Mouse (Mus musculus) kidney, postnatal 0 days (tissue): ENCODE data around the gene Rapgef1. TPM values are rescaled to one million over a fixed set of nuclear protein-coding genes. Genes with fewer than 3 reads are reported as not detected.
"Not testable (repeated sequence)": the region's sequence is repeated elsewhere in the genome, so short reads cannot be mapped to it uniquely, and the experiment has no call there.

Experiments used
- ATAC-seq: fragments of 200-750 bp; cut with Nextera tagmentation; replicated peaks from 2 replicates; pipeline ENCODE4 v1.8.0; 2017; ENCODE audit warnings: low read depth, moderate number of reproducible peaks, moderate TSS enrichment, moderate library complexity; ENCODE audit not compliant: low FRiP score
- DNase-seq: peaks from one replicate; pipeline ENCODE4 v3.0.0-alpha.2; 2016; ENCODE audit warnings: low spot score
- H3K27ac ChIP-seq: fragments of 300-500 bp; sonication (generic); 2 replicates; pipeline ENCODE4 v1.5.1; 2014; ENCODE audit warnings: mild to moderate bottlenecking
- H3K27me3 ChIP-seq: fragments of 300-500 bp; sonication (generic); 2 replicates; pipeline ENCODE4 v1.6.1; 2014; ENCODE audit warnings: low read length, mixed read lengths; ENCODE audit not compliant: insufficient read depth
- H3K36me3 ChIP-seq: fragments of 300-500 bp; sonication (generic); 2 replicates; pipeline ENCODE4 v1.6.1; 2014; ENCODE audit warnings: low read length, mixed read lengths; ENCODE audit not compliant: insufficient read depth
- H3K4me1 ChIP-seq: fragments of 300-500 bp; sonication (generic); replicated peaks from 2 replicates; pipeline ENCODE4 v1.6.1; 2014; ENCODE audit warnings: antibody characterized with exemption, low read length, mixed read lengths; ENCODE audit not compliant: insufficient read depth
- H3K4me2 ChIP-seq: fragments of 300-500 bp; sonication (generic); 2 replicates; pipeline ENCODE4 v1.6.1; 2014; ENCODE audit warnings: mild to moderate bottlenecking, low read length, moderate library complexity, mixed read lengths
- H3K4me3 ChIP-seq: fragments of 300-500 bp; sonication (generic); replicated peaks from 2 replicates; pipeline ENCODE4 v1.5.1; 2014; ENCODE audit warnings: low read depth, low read length
- H3K9ac ChIP-seq: fragments of 300-500 bp; sonication (generic); 2 replicates; pipeline ENCODE4 v1.6.1; 2014; ENCODE audit warnings: low read depth, low read length
- H3K9me3 ChIP-seq: fragments of 300-500 bp; sonication (generic); replicated peaks from 2 replicates; pipeline ENCODE4 v1.6.1; 2016; ENCODE audit warnings: low read length, inconsistent platforms, mixed read lengths
- CTCF ChIP-seq: IDR thresholded peaks from 2 replicates; pipeline ENCODE4 v1.5.1; 2016; ENCODE audit warnings: antibody characterized with exemption, low read depth, mild to moderate bottlenecking, moderate library complexity
- WGBS: fragments of 180-500 bp; shearing (Covaris S2); extraction: QIAGEN DNeasy Blood & Tissue Kit; methylation state at CpG from one replicate; pipeline ENCODE4 v1.1.7; 2014; 5-methylcytosine and 5-hydroxymethylcytosine counted together
- polyA plus RNA-seq: library from polyadenylated mRNA; unstranded; fragments of >200 nt; fragmentation: Nextera tagmentation; extraction: Ambion mirVana; gene quantifications from 2 replicates; pipeline ENCODE4 v1.2.1, GENCODE M21; 2015

Gene Rapgef1
- polyA plus RNA-seq, 1 experiment from 2014 or later = 12.0 TPM

DNA sequence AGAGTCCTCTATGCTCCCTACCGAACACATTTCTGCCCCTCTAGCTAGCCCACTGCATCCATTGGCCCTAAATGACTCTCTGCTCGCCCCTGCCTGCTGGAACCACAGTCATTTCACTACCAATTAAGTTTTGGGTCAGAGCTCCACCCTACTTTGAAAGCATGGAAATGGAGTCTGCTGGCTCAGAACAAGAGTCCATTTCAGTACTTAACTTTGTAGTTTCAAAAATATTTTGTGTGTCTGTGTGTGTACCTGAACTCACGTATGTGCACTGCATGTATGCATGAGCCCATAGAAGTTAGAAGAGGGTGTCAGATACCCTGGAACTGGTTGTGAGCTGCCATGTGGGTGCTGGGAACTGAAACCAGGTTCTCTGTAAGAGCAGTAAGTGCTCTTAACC lies 7.8 kb downstream of the Rapgef1 start:
- H3K27ac ChIP-seq = no peak overlapping the region
- no peaks in the 10 kb centered on the region for H3K27me3 ChIP-seq
- H3K4me1 ChIP-seq = 0 out of 2 replicates have a peak, but pooled peaks cover 3% of the 10 kb centered on the region
- TF ChIP-seq CTCF = no peak
- H3K9me3 ChIP-seq = no peaks in the 10 kb centered on the region
- H3K36me3 ChIP-seq = no peaks in the 10 kb centered on the region
- ATAC-seq (no peak), DNase-seq (no peak)
- no peak overlapping the region for H3K9ac ChIP-seq
- H3K4me3 ChIP-seq = no peak overlapping the region
- 96% methylated on average over 3 of the region's 3 CpGs for WGBS
- no peak overlapping the region for H3K4me2 ChIP-seq

DNA sequence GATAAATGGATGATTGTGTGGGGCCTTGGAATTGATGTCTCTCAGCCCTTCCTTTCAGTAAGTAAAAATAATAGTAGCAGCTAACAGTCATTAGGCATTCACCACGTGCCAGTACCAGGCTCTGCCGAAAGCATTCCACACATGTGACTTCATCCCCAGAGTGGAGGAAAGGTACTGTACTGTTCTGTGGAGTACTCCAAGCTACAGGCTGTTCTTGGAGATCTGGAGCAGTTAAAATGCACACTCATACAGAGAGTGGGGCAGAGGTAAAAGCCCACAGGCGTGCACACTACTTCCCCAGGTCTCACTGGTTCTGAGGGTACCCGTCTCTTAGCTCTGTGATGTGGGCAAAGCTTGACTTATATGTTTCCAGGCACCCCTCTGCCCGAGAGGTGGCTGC lies 8.7 kb downstream of the Rapgef1 start:
- no peak for DNase-seq
- Histone ChIP-seq H3K27me3 (no peaks in the 10 kb centered on the region), H3K4me3 (no peak overlapping the region), H3K4me2 (no peak overlapping the region), H3K9me3 (no peaks in the 10 kb centered on the region), H3K36me3 (no peaks in the 10 kb centered on the region), H3K4me1 (peaks cover 9% of the 10 kb centered on the region), H3K9ac (no peak overlapping the region), H3K27ac (no peak overlapping the region)
- TF ChIP-seq CTCF = no peak
- ATAC-seq = no peak
- 73% methylated on average over 5 of the region's 5 CpGs for WGBS

DNA sequence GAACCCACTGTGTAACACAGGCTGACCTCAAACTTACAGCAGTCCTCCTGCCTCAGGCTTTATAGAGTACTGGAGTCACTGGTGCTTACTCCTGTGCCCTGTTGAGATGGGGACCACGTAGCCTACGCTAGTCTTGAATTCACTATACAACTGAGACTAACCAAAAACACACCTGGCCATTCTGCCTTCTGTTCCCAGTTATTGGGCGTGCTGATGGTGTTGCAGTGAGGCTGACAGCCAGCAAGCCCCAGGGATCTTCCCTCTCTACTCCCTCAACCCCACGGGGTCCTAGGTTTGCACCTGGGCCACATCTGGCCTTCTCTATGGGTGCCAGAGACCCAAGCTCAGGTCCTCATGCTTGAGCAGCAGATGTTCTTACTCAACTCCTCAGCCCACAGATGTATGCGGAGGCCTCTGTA lies 9.3 kb downstream of the Rapgef1 start:
- WGBS = 75% methylated on average over 5 of the region's 5 CpGs
- ATAC-seq (no peak), DNase-seq (no peak)
- H3K36me3 ChIP-seq = no peaks in the 10 kb centered on the region
- no peak overlapping the region for H3K27ac ChIP-seq
- H3K27me3 ChIP-seq = no peaks in the 10 kb centered on the region
- H3K4me3 ChIP-seq = no peak overlapping the region
- H3K9me3 ChIP-seq = no peaks in the 10 kb centered on the region
- peaks cover 12% of the 10 kb centered on the region for H3K4me1 ChIP-seq
- no peak overlapping the region for H3K9ac ChIP-seq
- no peak overlapping the region for H3K4me2 ChIP-seq
- no peak for TF ChIP-seq CTCF

DNA sequence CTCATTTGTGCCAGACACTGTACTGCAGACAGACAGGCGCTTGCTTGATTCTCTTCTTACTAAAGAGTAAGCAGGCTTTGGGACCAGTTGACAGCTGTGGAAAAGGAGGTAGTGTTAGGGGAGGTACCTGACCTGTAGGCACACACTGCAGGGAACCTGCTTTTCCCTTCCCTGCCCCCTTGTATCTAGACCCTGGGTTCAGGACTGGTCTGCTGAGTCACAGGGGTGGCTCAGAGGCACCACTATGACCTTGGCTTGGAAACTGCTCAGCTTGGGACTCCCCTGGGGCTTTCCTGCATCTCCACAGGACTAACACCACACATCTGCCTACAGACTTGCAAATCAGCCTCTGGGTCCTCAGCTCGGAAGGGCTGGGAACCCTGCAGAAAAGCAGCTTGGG lies 9.8 kb downstream of the Rapgef1 start:
- H3K27me3 ChIP-seq = no peaks in the 10 kb centered on the region
- H3K9ac ChIP-seq = no peak overlapping the region
- 65% methylated on average over 2 of the region's 2 CpGs for WGBS
- H3K27ac ChIP-seq = no peak overlapping the region
- no peak for TF ChIP-seq CTCF
- H3K4me3 ChIP-seq = no peak overlapping the region
- DNase-seq (no peak), ATAC-seq (no peak)
- no peaks in the 10 kb centered on the region for H3K9me3 ChIP-seq
- peaks cover 15% of the 10 kb centered on the region for H3K4me1 ChIP-seq
- H3K4me2 ChIP-seq = no peak overlapping the region
- no peaks in the 10 kb centered on the region for H3K36me3 ChIP-seq

DNA sequence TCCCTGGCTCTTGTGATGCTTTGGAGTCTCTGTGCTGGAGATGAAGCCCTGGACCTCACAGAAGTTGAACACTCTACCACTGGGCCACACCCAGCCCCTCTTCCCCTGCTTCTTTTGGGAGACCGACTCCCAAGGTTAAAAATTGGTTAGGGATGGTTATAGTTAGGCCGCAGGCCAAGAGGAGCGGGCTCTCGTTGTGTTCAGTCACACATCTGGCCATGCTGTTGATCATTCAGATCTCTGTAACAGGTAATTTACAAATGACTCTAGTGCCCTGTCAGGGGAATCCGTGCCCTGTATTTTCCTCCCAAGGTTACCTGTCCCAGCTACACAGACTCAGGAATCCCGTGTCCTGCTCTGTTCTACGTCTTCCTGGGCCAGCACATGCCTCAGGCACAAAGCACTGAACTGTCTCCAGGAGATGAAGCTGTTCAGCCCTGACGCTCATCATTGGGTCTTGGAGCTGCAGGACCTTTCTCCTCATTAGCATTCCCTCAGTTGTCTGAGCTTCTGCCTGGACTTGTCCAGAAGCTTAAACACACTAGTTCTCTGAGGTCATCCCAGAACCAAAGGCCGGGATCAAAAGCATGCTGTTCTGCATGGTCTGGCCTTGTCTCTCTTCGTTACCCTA lies 10.7 kb downstream of the Rapgef1 start:
- Histone ChIP-seq H3K9me3 (no peaks in the 10 kb centered on the region), H3K27ac (no peak overlapping the region), H3K27me3 (no peaks in the 10 kb centered on the region), H3K4me2 (no peak overlapping the region), H3K9ac (no peak overlapping the region), H3K4me3 (no peak overlapping the region), H3K36me3 (no peaks in the 10 kb centered on the region), H3K4me1 (peaks cover 15% of the 10 kb centered on the region)
- DNase-seq = no peak
- TF ChIP-seq CTCF = no peak
- ATAC-seq = no peak
- WGBS = 86% methylated on average over 10 of the region's 10 CpGs

DNA sequence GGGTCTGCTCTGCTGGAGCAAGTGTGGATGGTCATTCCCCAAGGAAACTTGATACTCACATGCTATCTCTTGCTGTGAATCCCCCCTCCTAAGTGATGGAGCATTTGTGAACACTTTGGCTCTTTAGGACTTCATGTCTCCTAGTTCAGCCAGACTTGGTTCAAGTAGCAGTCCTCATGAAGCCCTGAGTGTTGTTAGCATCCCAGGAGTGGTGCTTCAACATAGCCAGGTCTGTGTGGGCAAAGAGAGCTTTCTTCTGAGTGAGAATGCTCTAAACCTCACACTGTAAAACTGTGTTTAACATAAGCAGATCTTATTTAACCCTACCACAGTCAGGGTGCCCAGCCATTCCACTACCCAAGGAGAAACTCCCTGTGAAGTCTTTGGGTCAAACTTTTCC lies 11.5 kb downstream of the Rapgef1 start:
- Histone ChIP-seq H3K4me2 (no peak overlapping the region), H3K9me3 (no peaks in the 10 kb centered on the region), H3K9ac (no peak overlapping the region), H3K27me3 (no peaks in the 10 kb centered on the region), H3K4me1 (peaks cover 15% of the 10 kb centered on the region), H3K36me3 (no peaks in the 10 kb centered on the region), H3K4me3 (no peak overlapping the region), H3K27ac (no peak overlapping the region)
- DNase-seq (no peak), ATAC-seq (no peak)
- TF ChIP-seq CTCF = no peak

DNA sequence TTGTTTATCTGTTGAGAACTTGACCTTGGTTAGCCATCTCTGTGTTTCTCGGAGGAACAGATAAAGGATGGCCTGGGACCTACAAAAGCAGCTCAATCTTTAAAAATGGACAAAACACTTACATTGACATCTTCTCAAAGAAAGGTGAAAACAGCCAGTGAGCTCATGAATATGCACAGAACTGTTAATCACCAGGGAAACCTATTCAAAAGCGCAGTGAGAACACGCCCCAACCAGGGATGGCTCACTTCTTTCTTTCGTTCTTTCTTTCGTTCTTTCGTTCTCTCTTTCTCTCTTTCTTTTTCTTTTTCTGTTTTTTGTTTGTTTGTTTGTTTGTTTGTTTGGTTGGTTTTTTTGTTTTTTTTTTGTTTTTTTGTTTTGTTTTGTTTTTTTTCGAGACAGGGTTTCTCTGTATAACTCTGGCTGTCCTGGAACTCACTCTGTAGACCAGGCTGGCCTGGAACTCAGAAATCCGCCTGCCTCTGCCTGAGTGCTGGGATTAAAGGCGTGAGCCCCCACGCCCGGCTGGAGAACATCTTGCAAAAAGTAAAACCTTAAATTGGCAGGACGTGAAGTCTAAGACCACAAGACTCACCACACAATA lies 12.1 kb downstream of the Rapgef1 start:
- not testable (repeated sequence) for H3K4me3 ChIP-seq, ATAC-seq
- peaks cover 15% of the 10 kb centered on the region for H3K4me1 ChIP-seq

More for the DNA sequence above, 12.1 kb downstream of the Rapgef1 start:
- 93% methylated on average over 12 of the region's 12 CpGs for WGBS
- H3K27ac ChIP-seq, H3K36me3 ChIP-seq, DNase-seq, H3K27me3 ChIP-seq, H3K4me2 ChIP-seq, H3K9me3 ChIP-seq, H3K9ac ChIP-seq: not testable (repeated sequence)
